Mouse (Mus musculus): Measurements from ENCODE around the gene Luzp2. TPM values are rescaled to one million over a fixed set of nuclear protein-coding genes. Genes with fewer than 3 reads are reported as not detected.
"Not testable (repeated sequence)": the region's sequence is repeated elsewhere in the genome, so short reads cannot be mapped to it uniquely, and the experiment has no call there.

The Luzp2 gene
- polyA plus RNA-seq, 2 experiments from 2014 or later: not detected

DNA sequence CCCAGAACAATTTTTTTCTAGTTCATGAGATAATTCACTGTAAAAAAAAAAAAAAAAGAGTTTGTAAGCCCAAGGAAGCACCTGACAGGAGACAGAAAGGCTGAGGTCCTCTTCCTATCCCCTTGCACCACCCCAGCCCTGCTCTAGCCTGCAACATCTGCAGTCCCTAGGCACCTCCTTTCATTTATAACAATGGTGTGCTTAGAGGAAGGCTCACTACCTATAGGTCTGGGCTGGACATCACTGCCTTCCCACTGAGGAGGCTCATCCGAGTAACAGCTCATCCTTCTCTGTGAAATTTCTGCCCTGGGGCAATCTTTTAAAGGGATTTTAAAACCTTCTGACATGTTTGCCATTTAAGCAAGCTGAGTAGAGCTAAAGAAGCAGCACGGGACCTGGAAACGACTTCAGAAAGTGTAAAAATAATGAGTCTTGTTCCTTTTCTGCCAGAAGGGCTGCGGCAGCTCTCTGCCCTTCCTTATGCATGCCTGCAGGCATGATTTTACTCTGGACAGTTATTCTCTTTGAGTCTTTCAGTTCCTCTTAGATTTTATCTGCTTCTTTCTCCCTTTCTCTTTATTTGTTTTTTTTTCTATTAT, 174.0 kb downstream of the Luzp2 start:
- ATAC-seq: no peak

DNA sequence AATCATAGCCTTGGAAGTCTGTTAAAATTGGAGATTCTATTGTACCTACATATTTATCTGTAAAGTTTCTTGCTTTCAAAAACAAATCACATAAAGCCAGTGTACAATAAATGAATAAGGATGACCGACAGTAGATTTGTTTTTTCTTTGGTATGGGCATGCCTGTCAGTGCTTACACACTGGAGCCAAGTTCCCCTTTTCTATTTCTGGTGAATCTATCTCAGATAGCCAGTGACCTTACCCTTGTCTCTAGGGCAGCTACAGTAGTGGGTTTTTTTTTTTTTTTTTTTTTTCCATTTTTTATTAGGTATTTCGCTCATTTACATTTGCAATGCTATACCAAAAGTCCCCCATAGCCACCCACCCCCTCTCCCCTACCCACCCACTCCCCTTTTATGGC, 298.6 kb downstream of the Luzp2 start:
- ATAC-seq: not testable (repeated sequence)

DNA sequence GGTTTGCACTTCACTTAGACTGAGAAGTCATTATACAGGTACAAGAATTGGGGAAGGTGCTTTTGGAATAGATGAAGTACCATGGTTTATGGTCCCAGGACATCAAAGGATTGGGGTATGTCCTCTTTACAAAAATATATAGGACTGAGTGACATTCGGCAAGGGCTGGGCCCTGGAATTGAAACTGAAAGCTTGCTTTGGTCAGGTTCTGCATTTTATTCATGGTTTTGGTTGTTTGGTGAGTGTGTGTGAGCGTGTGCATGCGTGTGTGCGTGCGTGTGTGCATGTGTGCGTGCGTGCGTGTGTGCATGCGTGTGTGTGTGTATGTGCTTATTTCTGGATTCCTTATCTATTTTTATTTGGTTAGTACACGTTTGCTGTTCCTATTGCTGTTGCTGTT, 353.6 kb downstream of the Luzp2 start:
- no peak for ATAC-seq

DNA sequence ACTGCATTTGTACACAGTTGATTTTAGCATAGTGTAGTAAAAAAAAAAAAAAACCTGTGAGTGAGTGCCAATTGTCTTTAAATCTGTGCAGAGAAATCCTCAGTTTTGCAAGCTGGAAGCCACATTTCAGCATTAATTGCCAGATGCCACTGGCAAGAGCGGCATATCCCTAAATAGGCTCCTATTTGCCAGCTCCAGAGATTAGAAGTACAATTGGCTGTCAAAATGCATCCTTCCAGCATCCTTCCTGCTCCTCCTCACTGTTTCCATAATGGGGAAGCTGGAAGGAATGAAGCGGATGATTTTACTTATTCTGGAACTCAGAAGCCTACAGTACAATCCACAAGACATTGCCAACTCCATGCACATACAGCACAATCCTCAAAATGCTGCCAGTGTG, 354.2 kb downstream of the Luzp2 start:
- no peak for ATAC-seq

DNA sequence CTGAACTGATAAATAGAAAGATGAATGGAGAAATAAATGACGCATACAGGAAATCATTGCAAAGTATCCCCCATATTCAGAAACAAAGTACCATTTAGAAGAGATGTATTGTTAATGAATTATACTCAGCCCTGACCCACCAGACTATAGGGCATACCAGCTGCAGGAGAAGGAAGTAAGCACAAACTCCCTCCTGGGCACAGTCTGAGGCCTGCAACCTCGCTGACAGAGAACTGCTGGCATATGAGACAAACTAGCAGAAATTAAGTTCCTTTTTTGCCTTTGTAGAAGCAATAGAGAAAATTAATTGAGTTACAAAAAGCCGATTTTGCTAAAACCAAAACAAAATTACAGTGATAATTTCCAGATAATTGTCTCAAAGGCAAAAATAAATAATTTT, 355.4 kb downstream of the Luzp2 start:
- no peak for ATAC-seq

DNA sequence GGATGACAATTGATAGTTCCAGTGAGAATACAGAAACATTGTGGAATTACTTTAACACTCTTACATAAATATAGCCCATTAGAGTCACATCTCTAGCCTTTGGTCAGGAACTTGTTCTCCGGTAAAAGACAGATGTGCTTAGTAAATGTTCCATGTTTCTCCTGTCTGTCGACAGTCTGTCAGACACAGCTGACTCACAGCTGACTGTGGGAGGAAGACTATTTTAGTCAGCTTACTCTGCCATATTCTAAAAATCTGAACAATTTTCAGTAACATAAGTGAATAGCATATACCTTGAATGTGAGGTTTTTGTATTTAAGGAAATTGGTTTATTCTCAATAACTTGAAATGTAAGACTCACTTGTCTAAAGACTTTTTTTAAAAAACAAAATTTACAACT, 363.5 kb downstream of the Luzp2 start:
- no peak for ATAC-seq

DNA sequence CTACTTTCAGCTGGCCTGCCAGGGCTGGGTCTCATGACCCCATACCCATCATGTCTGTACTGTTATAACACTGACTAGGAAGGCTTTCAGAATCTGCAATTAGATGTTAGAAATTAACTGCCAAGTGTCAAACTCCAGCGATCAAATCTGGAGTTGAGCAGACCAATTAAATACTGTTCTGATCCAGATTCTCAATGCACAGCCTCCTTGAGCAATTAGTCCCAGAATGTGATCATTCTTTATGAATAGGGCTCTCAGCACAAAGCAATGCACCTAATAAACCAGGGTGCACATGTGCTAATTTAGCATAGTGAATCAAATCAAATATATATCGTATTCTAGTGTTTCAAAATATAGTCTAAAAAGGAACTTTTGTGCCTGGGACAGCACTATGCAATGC, 387.7 kb downstream of the Luzp2 start:
- ATAC-seq: no peak

DNA sequence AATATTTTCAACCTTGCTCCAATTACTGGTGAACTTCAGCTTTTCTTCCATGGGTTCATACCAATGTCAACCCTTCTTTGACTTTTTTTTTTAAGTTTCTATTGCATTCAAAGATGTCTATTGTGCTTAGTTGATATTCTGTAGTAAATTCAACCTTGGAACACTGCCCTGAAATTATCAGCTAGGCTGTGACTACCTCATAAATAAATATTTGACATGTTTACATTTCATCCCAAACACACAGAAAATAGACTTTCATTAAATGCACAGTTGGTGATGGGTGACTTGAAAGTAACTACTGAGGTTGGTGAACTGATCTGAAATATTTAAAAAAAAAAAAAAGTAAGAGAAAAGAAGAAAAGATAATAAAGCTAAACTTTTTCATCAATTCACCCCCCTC, 394.1 kb downstream of the Luzp2 start:
- ATAC-seq: no peak

All from activated CD4-positive, CD25-positive, alpha-beta regulatory T cell, adult 4 months (primary cell).